Mouse (Mus musculus) forebrain, embryonic 11.5 days (tissue): ENCODE measurements at regions not wholly inside any gene's neighbourhood (a gene's known extent, or its start where the extent isn't known, plus 50 kb on each side); places are given as distances from the start of the nearest gene placed in this dataset.

Experiments used
- ATAC-seq: fragments of 200-750 bp; cut with Nextera tagmentation; replicated peaks from 2 replicates; pipeline ENCODE4 v1.8.0; 2017; ENCODE audit warnings: moderate TSS enrichment; ENCODE audit not compliant: low FRiP score
- DNase-seq: peaks from one replicate; pipeline ENCODE4 v3.0.0-alpha.2; 2017; ENCODE audit warnings: low spot score
- H3K27ac ChIP-seq: fragments of 300-500 bp; sonication (generic); 2 replicates; pipeline ENCODE4 v1.5.1; 2014; ENCODE audit warnings: low read depth, low read length
- H3K27me3 ChIP-seq: fragments of 300-500 bp; sonication (generic); 2 replicates; pipeline ENCODE4 v1.6.1; 2014; ENCODE audit warnings: mild to moderate bottlenecking, low read length, mixed read lengths; ENCODE audit not compliant: control insufficient read depth, insufficient read depth
- H3K36me3 ChIP-seq: fragments of 300-500 bp; sonication (generic); 2 replicates; pipeline ENCODE4 v1.6.1; 2014; ENCODE audit warnings: mild to moderate bottlenecking, low read length, moderate library complexity, mixed read lengths; ENCODE audit not compliant: control insufficient read depth, insufficient read depth
- H3K4me1 ChIP-seq: fragments of 300-500 bp; sonication (generic); replicated peaks from 2 replicates; pipeline ENCODE4 v1.6.1; 2014; ENCODE audit warnings: low read length, mixed read lengths; ENCODE audit not compliant: control insufficient read depth, insufficient read depth
- H3K4me2 ChIP-seq: fragments of 300-500 bp; sonication (generic); 2 replicates; pipeline ENCODE4 v1.6.1; 2014; ENCODE audit warnings: low read depth, mild to moderate bottlenecking, low read length, moderate library complexity, mixed read lengths; ENCODE audit not compliant: severe bottlenecking
- H3K4me3 ChIP-seq: fragments of 300-500 bp; sonication (generic); 2 replicates; pipeline ENCODE4 v1.5.1; 2014; ENCODE audit warnings: low read depth, low read length
- H3K9ac ChIP-seq: fragments of 300-500 bp; sonication (generic); 2 replicates; pipeline ENCODE4 v1.6.1; 2014; ENCODE audit warnings: low read length
- H3K9me3 ChIP-seq: fragments of 300-500 bp; sonication (generic); 2 replicates; pipeline ENCODE4 v1.6.1; 2016; ENCODE audit warnings: low read length, mixed read lengths; ENCODE audit not compliant: control insufficient read depth
- WGBS: fragments of 180-500 bp; shearing (Covaris S2); extraction: QIAGEN DNeasy Blood & Tissue Kit; methylation state at CpG from one replicate; pipeline ENCODE4 v1.1.7; 2014; 5-methylcytosine and 5-hydroxymethylcytosine counted together

DNA sequence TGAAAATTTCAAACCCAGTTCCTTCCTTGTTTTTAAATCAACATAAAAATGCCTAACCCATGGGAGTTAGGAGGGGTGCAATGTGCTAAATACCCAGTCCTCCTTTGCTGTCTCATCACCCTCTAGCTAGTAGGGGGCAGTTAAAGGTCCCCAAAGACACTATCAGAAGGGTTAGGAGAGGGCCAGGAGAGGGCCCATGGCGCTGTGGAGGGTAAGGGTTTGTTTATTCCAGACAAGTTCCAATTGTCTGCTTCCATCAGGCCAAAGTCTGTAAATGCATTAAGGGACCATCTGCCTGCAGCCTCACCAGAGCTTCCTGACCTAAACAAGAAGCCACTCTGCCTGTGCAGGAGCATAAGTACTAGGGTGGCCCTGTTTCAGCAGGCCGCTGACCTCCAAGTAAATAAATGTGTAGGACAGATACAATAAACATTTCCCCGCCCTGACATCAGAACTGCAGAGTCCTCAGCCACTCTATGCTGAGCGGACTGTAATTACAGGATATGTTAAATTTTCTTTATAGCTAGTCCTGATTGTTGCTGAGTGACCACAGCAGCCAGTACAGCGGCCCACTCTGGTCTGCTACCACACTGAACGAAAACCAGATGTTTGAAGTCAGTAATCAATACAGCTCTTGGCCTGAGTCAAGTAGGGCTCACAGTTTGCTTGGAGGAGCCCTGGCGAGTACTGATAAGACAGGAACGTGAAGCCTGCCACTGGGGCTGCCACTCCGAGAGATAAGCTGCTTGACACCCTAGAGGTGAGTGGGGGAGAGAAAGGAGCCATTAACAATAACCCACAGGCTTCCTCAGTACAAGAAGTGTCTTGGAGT, 87.4 kb downstream of the Hlx start:
- WGBS: 63% methylated on average over 9 of the region's 9 CpGs
- no peak for DNase-seq
- no peaks in the 10 kb centered on the region for H3K4me1 ChIP-seq
- H3K9ac ChIP-seq: no peak overlapping the region
- no peak overlapping the region for H3K4me2 ChIP-seq
- H3K27ac ChIP-seq: peak overlapping the region; percentile 18; the same call in 1 of the 2 replicates
- H3K36me3 ChIP-seq: no peaks in the 10 kb centered on the region
- no peaks in the 10 kb centered on the region for H3K27me3 ChIP-seq
- ATAC-seq: peak; percentile 67; the same call in 1 of the 2 replicates
- no peak overlapping the region for H3K4me3 ChIP-seq
- H3K9me3 ChIP-seq: peaks cover 4% of the 10 kb centered on the region; the same call in 1 of the 2 replicates

DNA sequence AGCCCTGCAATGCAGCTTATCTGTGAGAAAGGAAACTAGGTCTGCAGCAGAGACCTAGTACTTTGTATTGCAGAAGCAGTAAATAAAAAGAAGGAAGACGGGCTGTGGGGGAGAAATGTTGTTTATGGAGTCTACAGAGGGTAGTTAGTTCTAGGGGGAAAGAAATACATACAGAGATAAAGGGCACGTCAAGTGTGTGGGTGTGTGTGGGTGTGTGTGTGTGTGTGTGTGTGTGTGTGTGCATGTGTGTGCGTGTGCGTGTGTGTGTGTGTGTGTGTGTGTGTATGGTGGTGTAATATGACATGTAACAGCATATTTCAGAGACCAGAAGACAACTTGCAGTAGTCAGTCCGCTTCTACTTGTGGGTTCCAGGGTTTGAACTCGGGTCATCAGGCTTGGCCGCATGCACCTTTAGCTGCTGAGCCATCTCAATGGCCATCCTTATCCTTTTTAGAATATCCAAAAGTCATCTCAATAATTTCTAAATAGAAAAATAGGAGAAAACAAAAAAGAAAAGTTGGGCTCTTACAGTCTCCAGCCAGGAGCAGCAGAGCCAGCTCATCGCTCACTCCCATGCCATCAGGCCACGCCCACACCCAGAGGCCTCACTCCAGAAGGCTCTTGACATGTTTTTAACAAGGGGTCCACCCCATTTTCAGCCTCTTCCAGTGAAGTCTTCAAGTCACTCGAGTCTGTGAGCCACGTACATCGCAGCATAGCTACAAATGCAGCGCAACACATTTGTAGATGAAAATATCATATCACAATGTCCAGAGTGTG, 101.5 kb downstream of the Hlx start:
- ATAC-seq (no peak), DNase-seq (no peak)
- Histone ChIP-seq H3K4me2 (no peak overlapping the region), H3K9me3 (no peaks in the 10 kb centered on the region), H3K27me3 (no peaks in the 10 kb centered on the region), H3K9ac (no peak overlapping the region), H3K36me3 (no peaks in the 10 kb centered on the region), H3K27ac (no peak overlapping the region), H3K4me1 (no peaks in the 10 kb centered on the region), H3K4me3 (no peak overlapping the region)
- 90% methylated on average over 13 of the region's 13 CpGs for WGBS

DNA sequence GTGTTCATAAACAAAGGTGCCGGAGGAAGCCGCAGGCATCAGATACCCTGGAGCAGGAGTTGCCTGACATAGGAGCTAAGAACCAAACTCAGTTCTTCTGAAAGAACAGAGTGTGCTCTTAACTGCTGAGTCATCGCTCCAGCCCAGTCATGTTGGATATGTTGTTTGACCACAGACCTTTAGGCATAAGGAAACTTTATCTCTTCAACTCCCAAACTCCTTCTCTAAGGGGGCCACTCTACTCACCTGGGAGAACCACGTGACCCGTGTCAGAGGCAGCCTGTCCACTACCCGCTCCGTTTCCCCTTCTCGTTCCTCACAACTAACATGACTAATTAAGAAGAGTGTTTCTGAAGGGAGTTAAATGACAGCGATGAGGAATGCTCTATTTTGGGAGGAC, 103.2 kb downstream of the Hlx start:
- no peak for ATAC-seq

DNA sequence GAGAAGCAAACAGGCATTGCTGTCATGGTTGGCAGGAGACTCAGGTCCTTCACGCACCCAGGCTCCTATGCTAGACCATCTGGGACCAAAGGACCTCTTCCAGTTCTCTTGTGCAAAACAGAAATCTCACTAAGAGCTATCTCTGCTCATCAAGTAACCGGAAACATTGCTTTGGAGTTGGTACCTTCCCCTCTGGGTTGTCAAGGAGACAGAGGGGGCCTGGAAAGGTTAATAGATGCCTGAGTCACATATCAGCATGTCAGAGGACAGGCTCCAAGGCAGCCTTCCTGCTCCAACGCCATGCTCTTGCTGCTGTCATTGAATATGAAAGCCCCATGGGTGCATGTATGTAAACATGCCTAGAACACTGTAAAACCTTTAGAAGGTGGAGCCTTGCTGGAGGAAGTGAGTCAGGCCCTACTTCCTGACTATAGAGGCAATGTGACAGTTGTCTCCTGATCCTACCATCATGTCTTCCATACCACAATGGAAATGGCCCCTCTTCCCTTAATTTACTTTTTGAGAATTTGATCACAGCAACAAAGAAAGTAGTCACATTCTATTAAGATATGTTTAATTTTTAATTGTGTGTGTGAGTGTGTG, 103.8 kb downstream of the Hlx start:
- ATAC-seq: no peak
- Histone ChIP-seq H3K4me3 (no peak overlapping the region), H3K9ac (no peak overlapping the region), H3K4me2 (no peak overlapping the region), H3K27ac (no peak overlapping the region), H3K27me3 (no peaks in the 10 kb centered on the region), H3K36me3 (no peaks in the 10 kb centered on the region), H3K4me1 (no peaks in the 10 kb centered on the region), H3K9me3 (no peaks in the 10 kb centered on the region)
- DNase-seq: no peak
- WGBS: 87% methylated on average over 3 of the region's 3 CpGs

More for the DNA sequence above, 103.2 kb downstream of the Hlx start:
- no peak overlapping the region for H3K9ac ChIP-seq
- no peaks in the 10 kb centered on the region for H3K9me3 ChIP-seq
- no peaks in the 10 kb centered on the region for H3K4me1 ChIP-seq
- H3K36me3 ChIP-seq: no peaks in the 10 kb centered on the region
- no peak overlapping the region for H3K4me3 ChIP-seq
- 88% methylated on average over 9 of the region's 9 CpGs for WGBS
- no peak overlapping the region for H3K4me2 ChIP-seq
- H3K27me3 ChIP-seq: no peaks in the 10 kb centered on the region
- no peak for DNase-seq
- H3K27ac ChIP-seq: no peak overlapping the region

DNA sequence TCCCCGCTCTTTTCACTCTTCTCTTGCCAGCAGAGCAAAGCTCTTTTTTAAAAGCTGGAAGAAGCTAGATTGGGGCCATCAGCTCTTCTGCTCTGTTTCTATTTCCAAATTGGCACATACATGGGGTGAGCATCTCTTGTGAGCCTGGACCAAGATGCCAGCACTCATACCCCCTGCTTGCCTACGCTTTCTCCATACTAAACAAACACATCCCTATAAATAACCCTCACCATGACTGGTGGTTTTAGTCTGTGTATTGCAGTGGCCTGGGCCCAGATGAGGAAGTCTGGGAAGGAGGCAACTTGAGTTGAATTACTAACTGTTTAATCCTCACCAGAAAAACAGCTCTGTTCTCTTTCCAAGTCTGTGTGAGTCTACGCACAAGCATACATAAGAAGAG, 110.0 kb downstream of the Hlx start:
- no peaks in the 10 kb centered on the region for H3K4me1 ChIP-seq
- no peak overlapping the region for H3K9ac ChIP-seq
- DNase-seq: no peak
- no peak overlapping the region for H3K4me2 ChIP-seq
- ATAC-seq: no peak
- no peaks in the 10 kb centered on the region for H3K36me3 ChIP-seq
- 89% methylated on average over 3 of the region's 3 CpGs for WGBS
- no peaks in the 10 kb centered on the region for H3K27me3 ChIP-seq
- H3K9me3 ChIP-seq: no peaks in the 10 kb centered on the region
- H3K4me3 ChIP-seq: no peak overlapping the region
- H3K27ac ChIP-seq: no peak overlapping the region

DNA sequence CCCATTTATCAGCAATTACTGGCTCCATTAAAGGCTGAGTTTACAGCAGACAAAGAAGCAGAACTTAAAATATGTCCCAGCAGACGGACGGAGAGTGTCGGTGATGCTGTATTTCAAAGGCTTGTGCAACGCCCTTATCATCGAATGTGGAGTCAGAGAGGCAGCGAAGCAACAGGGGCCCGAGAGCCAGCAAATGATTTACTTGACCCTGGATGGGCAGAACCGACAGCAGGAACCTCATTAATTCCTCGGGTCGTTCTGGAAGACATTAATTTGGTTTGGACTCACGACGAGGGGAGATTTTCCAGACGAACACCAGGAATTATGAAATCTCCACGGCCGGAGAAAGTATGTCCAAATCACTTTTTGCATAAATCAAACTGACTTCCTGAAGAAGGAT, 110.5 kb downstream of the Hlx start:
- Histone ChIP-seq H3K27me3 (no peaks in the 10 kb centered on the region), H3K9ac (no peak overlapping the region), H3K4me3 (no peak overlapping the region), H3K9me3 (no peaks in the 10 kb centered on the region), H3K4me1 (no peaks in the 10 kb centered on the region), H3K27ac (no peak overlapping the region), H3K36me3 (no peaks in the 10 kb centered on the region), H3K4me2 (no peak overlapping the region)
- 88% methylated on average over 15 of the region's 15 CpGs for WGBS
- ATAC-seq (no peak), DNase-seq (no peak)

DNA sequence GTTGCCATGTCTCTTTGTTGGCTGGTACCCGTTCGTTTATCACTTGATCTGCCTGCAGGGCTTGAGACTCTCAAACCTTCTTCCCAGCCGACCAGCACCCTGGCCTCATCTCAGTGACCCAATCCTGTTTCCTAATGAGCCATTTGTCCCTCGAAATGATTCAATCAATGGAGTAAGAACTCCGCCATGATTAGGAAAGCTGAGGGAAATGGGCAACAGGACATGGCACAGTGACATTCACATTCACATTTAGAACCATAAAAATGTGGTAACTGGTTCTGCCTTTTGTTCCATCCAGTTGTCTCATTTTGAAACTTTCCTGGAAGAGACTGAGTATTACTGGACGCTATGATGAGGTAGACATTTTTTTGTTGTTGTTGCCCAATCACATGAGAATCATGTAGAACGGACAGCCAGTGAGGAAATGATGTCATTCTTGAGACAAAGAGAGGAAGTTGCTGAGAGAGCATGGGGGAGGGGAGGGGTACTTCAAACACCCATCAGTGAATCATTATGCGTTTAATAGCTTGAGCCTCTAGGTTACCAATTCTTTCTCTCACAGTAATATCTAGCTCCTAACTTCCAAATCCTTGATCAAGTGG, 114.5 kb downstream of the Hlx start:
- DNase-seq (no peak), ATAC-seq (no peak)
- H3K4me1 ChIP-seq: no peaks in the 10 kb centered on the region
- WGBS: 84% methylated on average over 8 of the region's 8 CpGs
- no peak overlapping the region for H3K4me3 ChIP-seq
- no peaks in the 10 kb centered on the region for H3K27me3 ChIP-seq
- H3K27ac ChIP-seq: no peak overlapping the region
- no peaks in the 10 kb centered on the region for H3K36me3 ChIP-seq
- no peak overlapping the region for H3K9ac ChIP-seq
- H3K9me3 ChIP-seq: no peaks in the 10 kb centered on the region
- H3K4me2 ChIP-seq: no peak overlapping the region

DNA sequence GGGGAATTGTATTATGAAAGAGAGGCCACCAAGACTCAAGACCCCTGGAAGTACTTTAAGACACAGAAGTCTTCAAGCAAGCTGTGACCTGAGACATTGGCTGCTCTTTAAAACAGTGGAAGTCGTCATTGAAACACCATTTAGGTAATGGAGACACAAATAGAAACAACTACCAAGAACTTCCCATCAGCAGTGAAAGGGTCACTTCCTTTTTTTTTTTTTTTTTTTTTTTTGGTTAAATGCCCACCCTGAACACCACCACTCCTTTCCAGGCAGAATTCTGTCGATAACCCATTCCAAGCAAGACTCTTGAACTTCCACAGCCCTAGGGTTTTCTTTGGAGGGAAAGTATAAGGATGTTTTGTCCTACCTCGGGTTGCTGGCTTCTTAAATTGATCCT, 116.4 kb downstream of the Hlx start:
- Histone ChIP-seq H3K9ac (no peak overlapping the region), H3K4me2 (no peak overlapping the region), H3K27me3 (no peaks in the 10 kb centered on the region), H3K4me1 (no peaks in the 10 kb centered on the region), H3K4me3 (no peak overlapping the region), H3K9me3 (no peaks in the 10 kb centered on the region), H3K36me3 (no peaks in the 10 kb centered on the region), H3K27ac (no peak overlapping the region)
- DNase-seq (no peak), ATAC-seq (no peak)
- 75% methylated on average over 3 of the region's 3 CpGs for WGBS
